Mouse (Mus musculus) heart, embryonic 11.5 days (tissue): ENCODE data around the gene Leng9. TPM values are rescaled to one million over a fixed set of nuclear protein-coding genes. Genes with fewer than 3 reads are reported as not detected.

Experiments
- ATAC-seq: fragments of 200-750 bp; cut with Nextera tagmentation; replicated peaks from 2 replicates; pipeline ENCODE4 v1.8.0; 2017; ENCODE audit warnings: moderate library complexity; ENCODE audit not compliant: insufficient number of reproducible peaks, low FRiP score, low TSS enrichment
- H3K27ac ChIP-seq: fragments of 300-500 bp; sonication (generic); 2 replicates; pipeline ENCODE4 v1.5.1; 2014; ENCODE audit warnings: mild to moderate bottlenecking, low read depth, low read length
- H3K27me3 ChIP-seq: fragments of 300-500 bp; sonication (generic); 2 replicates; pipeline ENCODE4 v1.6.1; 2014; ENCODE audit warnings: mild to moderate bottlenecking, low read length, mixed read lengths; ENCODE audit not compliant: control insufficient read depth, insufficient read depth
- H3K36me3 ChIP-seq: fragments of 300-500 bp; sonication (generic); 2 replicates; pipeline ENCODE4 v1.6.1; 2014; ENCODE audit warnings: mild to moderate bottlenecking, low read length, moderate library complexity, mixed read lengths; ENCODE audit not compliant: control insufficient read depth, insufficient read depth
- H3K4me1 ChIP-seq: fragments of 300-500 bp; sonication (generic); 2 replicates; pipeline ENCODE4 v1.6.1; 2014; ENCODE audit warnings: low read length; ENCODE audit not compliant: control insufficient read depth, insufficient read depth
- H3K4me2 ChIP-seq: fragments of 300-500 bp; sonication (generic); 2 replicates; pipeline ENCODE4 v1.6.1; 2014; ENCODE audit warnings: mild to moderate bottlenecking, moderate library complexity
- H3K4me3 ChIP-seq: fragments of 300-500 bp; sonication (generic); 2 replicates; pipeline ENCODE4 v1.5.1; 2014; ENCODE audit warnings: low read depth, low read length
- H3K9ac ChIP-seq: fragments of 300-500 bp; sonication (generic); 2 replicates; pipeline ENCODE4 v1.6.1; 2014; ENCODE audit warnings: mild to moderate bottlenecking, low read depth, low read length, moderate library complexity
- H3K9me3 ChIP-seq: fragments of 300-500 bp; sonication (generic); replicated peaks from 2 replicates; pipeline ENCODE4 v1.6.1; 2016; ENCODE audit warnings: low read length; ENCODE audit not compliant: control insufficient read depth
- WGBS: fragments of 180-500 bp; shearing (Covaris S2); extraction: QIAGEN DNeasy Blood & Tissue Kit; methylation state at CpG from one replicate; pipeline ENCODE4 v1.1.7; 2014; ENCODE audit not compliant: insufficient replicate concordance; 5-methylcytosine and 5-hydroxymethylcytosine counted together
- polyA plus RNA-seq: library from polyadenylated mRNA; unstranded; fragments of >200 nt; fragmentation: Nextera tagmentation; extraction: Ambion mirVana; gene quantifications from 2 replicates; pipeline ENCODE4 v1.2.1, GENCODE M21; 2014

Gene Leng9
- polyA plus RNA-seq, 1 experiment from 2014 or later = 1.4 TPM

- Histone ChIP-seq H3K4me3 (no peak overlapping the region), H3K27me3 (no peaks in the 10 kb centered on the region), H3K36me3 (peaks cover 41% of the 10 kb centered on the region), H3K4me2 (no peak overlapping the region), H3K9me3 (no peaks in the 10 kb centered on the region), H3K27ac (no peak overlapping the region), H3K4me1 (peaks cover 6% of the 10 kb centered on the region), H3K9ac (no peak overlapping the region)
- WGBS = 90% methylated on average over 5 of the region's 5 CpGs
- ATAC-seq = no peak
Measured at GRCm38 (mm10) chr7:4139391-4139790, 10.8 kb downstream of the Leng9 start.

GRCm38 (mm10) chr7:4138671-4139070 is 11.5 kb downstream of the Leng9 start:
- Histone ChIP-seq H3K36me3 (peaks cover 37% of the 10 kb centered on the region), H3K4me3 (no peak overlapping the region), H3K27me3 (no peaks in the 10 kb centered on the region), H3K4me2 (no peak overlapping the region), H3K27ac (no peak overlapping the region), H3K9ac (no peak overlapping the region), H3K9me3 (no peaks in the 10 kb centered on the region), H3K4me1 (peaks cover 6% of the 10 kb centered on the region)
- WGBS = 93% methylated on average over 7 of the region's 7 CpGs
- ATAC-seq = no peak

- peak overlapping the region; percentile 93 for H3K4me2 ChIP-seq
- peak overlapping the region; percentile 88 for H3K4me3 ChIP-seq
- H3K27ac ChIP-seq = no peak overlapping the region
- peak overlapping the region; percentile 82; the same call in 1 of the 2 replicates for H3K9ac ChIP-seq
- WGBS = 86% methylated on average over 2 of the region's 2 CpGs
- H3K4me1 ChIP-seq = peaks cover 6% of the 10 kb centered on the region
- no peaks in the 10 kb centered on the region for H3K27me3 ChIP-seq
- no peaks in the 10 kb centered on the region for H3K9me3 ChIP-seq
- H3K36me3 ChIP-seq = peaks cover 35% of the 10 kb centered on the region
- no peak for ATAC-seq
Measured at GRCm38 (mm10) chr7:4138181-4138580, 12.0 kb downstream of the Leng9 start.

GRCm38 (mm10) chr7:4137746-4138145 is 12.4 kb downstream of the Leng9 start:
- peak overlapping the region; percentile 82 for H3K9ac ChIP-seq
- 50% methylated on average over 3 of the region's 3 CpGs for WGBS
- H3K4me3 ChIP-seq = peak overlapping the region; percentile 88
- H3K9me3 ChIP-seq = no peaks in the 10 kb centered on the region
- no peaks in the 10 kb centered on the region for H3K27me3 ChIP-seq
- no peak overlapping the region for H3K27ac ChIP-seq
- peak overlapping the region; percentile 93 for H3K4me2 ChIP-seq
- H3K36me3 ChIP-seq = peaks cover 30% of the 10 kb centered on the region
- peaks cover 6% of the 10 kb centered on the region for H3K4me1 ChIP-seq
- no peak for ATAC-seq

DNA sequence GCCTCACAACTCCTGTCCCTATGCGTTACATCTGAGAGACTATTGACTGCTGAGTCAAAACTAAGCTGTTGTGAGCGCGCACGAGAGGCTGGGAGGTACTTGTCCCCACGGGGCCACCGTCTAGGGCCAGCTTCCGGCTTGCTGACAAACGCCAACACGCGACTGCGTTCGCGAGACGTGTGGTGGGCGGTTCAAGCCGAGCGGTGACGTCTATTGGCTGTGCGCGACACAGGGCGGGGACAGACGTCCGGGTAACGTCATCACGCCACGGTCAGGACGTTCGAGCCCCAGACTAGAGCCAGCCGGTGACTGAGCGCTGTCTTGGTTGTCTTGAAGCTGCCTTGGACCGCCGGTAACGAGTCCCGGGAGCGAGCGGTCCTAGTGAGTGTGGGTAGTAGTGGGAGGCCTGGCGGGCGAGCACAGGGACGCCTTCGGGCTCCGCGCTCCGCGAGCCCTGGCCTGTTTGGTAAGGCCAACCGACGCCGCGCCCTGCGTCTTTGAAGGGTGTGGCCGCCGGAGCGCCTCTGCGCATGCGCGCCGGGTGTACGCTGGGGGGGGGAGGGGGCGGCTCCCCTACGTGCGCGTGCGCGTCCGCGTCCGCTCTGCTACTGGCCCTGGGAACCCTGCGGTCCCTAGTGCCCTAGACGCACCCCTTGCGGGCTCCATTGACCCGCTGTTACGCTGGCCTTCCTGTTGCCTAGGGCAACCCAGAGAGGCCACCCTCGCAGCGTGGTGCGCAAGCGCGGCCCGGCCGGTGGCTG is 13.2 kb downstream of the Leng9 start, which contains the start of gene Leng8:
Gene Leng8, plus strand, starts transcription at position 269 of the 761 bp plus-strand sequence.
- Histone ChIP-seq H3K4me2 (peak within 1 kb of the TSS; percentile 93), H3K9ac (peak within 1 kb of the TSS; percentile 82), H3K27me3 (no peaks in the 10 kb centered on the region), H3K27ac (peak within 1 kb of the TSS; percentile 87), H3K4me3 (peak within 1 kb of the TSS; percentile 88), H3K4me1 (peaks cover 6% of the 10 kb centered on the region), H3K9me3 (no peaks in the 10 kb centered on the region), H3K36me3 (peaks cover 22% of the 10 kb centered on the region)
- ATAC-seq = peak; percentile 99
- WGBS = under 1% methylated on average over 75 of the region's 78 CpGs

DNA sequence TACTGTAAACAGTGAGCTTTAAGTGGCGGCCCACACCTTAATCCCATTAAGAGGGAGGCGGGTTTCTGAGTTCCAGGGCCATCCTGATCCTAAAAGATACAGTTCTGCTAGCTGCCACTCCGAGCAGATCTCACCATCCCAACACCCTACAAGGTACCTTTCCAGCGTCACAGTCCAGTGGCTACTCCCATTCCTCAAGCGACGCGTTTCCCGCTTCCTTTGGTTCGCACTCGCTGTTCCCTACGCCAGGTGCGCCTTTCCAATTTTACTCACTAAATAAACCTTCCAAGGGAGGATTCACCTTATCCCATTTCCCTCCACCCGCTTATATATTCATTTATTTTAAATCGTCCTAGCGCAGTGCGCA is 13.8 kb downstream of the Leng9 start:
- peak overlapping the region; percentile 59; the same call in 1 of the 2 replicates for H3K27ac ChIP-seq
- peaks cover 6% of the 10 kb centered on the region for H3K4me1 ChIP-seq
- peak overlapping the region; percentile 82 for H3K9ac ChIP-seq
- H3K4me3 ChIP-seq = peak overlapping the region; percentile 88
- peaks cover 17% of the 10 kb centered on the region for H3K36me3 ChIP-seq
- peak; percentile 11 for ATAC-seq
- H3K9me3 ChIP-seq = no peaks in the 10 kb centered on the region
- H3K27me3 ChIP-seq = no peaks in the 10 kb centered on the region
- H3K4me2 ChIP-seq = peak overlapping the region; percentile 83
- WGBS = under 1% methylated on average over 16 of the region's 16 CpGs

- no peaks in the 10 kb centered on the region for H3K9me3 ChIP-seq
- no peaks in the 10 kb centered on the region for H3K27me3 ChIP-seq
- H3K4me2 ChIP-seq = no peak overlapping the region
- H3K9ac ChIP-seq = no peak overlapping the region
- peaks cover 6% of the 10 kb centered on the region for H3K4me1 ChIP-seq
- H3K27ac ChIP-seq = no peak overlapping the region
- no peak for ATAC-seq
- peaks cover 9% of the 10 kb centered on the region for H3K36me3 ChIP-seq
- H3K4me3 ChIP-seq = no peak overlapping the region
- WGBS = 88% methylated on average over 5 of the region's 5 CpGs
Measured at GRCm38 (mm10) chr7:4134911-4135310, 15.3 kb downstream of the Leng9 start.

- H3K9me3 ChIP-seq = no peaks in the 10 kb centered on the region
- H3K9ac ChIP-seq = no peak overlapping the region
- 82% methylated on average over 7 of the region's 7 CpGs for WGBS
- no peak overlapping the region for H3K27ac ChIP-seq
- ATAC-seq = no peak
- peaks cover 5% of the 10 kb centered on the region for H3K4me1 ChIP-seq
- H3K36me3 ChIP-seq = no peaks in the 10 kb centered on the region
- H3K4me3 ChIP-seq = no peak overlapping the region
- no peaks in the 10 kb centered on the region for H3K27me3 ChIP-seq
- H3K4me2 ChIP-seq = no peak overlapping the region
Measured at GRCm38 (mm10) chr7:4132998-4133397, 17.2 kb downstream of the Leng9 start.

GRCm38 (mm10) chr7:4132581-4132980 is 17.6 kb downstream of the Leng9 start:
- no peak overlapping the region for H3K4me3 ChIP-seq
- H3K27me3 ChIP-seq = no peaks in the 10 kb centered on the region
- WGBS = 96% methylated on average over 3 of the region's 3 CpGs
- no peak for ATAC-seq
- H3K27ac ChIP-seq = no peak overlapping the region
- no peak overlapping the region for H3K9ac ChIP-seq
- H3K4me1 ChIP-seq = peaks cover under 1% of the 10 kb centered on the region; the same call in 1 of the 2 replicates
- no peaks in the 10 kb centered on the region for H3K9me3 ChIP-seq
- no peak overlapping the region for H3K4me2 ChIP-seq
- no peaks in the 10 kb centered on the region for H3K36me3 ChIP-seq
